Mouse (Mus musculus): ENCODE data around the gene Zfp658.

Zfp658 gene

GRCm38 (mm10) chr7:43562006-43562633, at the start of gene Zfp658:
TSS of gene Zfp658 (plus strand) at chr7:43562256.
- DNase-seq (ENCODE audit: extremely low spot score, low spot score) = peak; percentile 80

DNA sequence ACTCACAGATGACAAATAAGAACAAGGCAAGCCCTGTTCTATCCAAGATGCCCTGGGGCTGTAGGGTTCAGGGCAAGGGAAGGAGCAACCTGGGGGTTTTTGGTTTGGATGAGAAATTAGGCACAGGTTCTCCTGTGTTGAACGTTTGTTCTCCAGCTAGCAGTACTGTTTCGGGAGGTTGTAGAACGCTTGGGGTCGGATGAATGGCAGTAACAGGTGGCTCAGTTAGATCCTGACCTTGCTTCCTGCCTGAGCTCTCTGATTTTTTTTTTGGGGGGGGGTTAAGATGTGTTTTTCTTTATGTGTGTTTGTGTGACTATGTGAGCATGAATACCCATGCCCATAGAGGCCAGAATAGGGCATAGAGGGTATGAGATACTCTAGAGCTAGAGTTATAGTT, 49.5 kb upstream of the Zfp658 start:
- no peak for DNase-seq (ENCODE audit: extremely low spot score, low spot score)

DNA sequence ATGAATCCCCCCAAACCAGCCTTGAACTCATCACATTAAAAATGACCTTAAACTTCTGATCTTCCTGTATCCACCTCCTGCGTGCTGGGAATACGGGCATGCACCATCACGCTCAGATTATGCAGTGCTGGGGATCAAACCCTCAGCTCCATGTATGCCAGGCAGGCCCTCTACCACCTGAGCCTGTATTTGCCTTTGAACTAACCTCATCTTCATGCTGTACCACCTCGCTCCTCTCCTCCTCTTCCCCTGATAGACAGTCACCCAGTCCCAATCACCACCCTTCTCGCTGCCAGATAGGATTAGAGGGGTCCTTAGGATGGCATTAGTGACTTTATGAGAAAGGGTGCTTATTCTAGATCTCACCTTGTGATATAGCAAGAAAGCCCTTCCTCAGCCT, 47.0 kb upstream of the Zfp658 start:
- DNase-seq (ENCODE audit: extremely low spot score, low spot score) = no peak

DNA sequence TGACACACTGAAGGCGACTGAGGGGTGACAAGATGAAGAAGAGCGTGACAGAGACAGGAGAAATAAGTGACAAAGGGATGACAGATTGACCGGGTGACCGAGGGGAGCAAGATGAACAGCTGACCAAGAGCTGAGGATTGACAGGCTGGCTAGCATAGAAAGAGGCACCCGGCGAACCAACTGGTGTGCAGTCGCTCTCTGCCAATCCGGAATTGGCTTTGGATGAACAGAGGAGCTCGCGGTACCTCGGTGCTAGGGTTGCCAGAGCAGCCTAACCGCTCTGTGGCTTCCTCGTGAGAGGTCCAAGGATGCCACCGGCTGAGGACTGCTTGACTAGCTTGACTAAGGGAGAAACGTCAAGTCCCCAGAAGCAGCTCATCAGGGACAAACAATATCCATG, 43.7 kb upstream of the Zfp658 start:
- no peak for DNase-seq (ENCODE audit: extremely low spot score, low spot score)

GRCm38 (mm10) chr7:43522776-43523175, 39.3 kb upstream of the Zfp658 start:
- DNase-seq (ENCODE audit: extremely low spot score, low spot score) = no peak

GRCm38 (mm10) chr7:43525313-43525712, 36.7 kb upstream of the Zfp658 start:
- no peak for DNase-seq (ENCODE audit: extremely low spot score, low spot score)

DNA sequence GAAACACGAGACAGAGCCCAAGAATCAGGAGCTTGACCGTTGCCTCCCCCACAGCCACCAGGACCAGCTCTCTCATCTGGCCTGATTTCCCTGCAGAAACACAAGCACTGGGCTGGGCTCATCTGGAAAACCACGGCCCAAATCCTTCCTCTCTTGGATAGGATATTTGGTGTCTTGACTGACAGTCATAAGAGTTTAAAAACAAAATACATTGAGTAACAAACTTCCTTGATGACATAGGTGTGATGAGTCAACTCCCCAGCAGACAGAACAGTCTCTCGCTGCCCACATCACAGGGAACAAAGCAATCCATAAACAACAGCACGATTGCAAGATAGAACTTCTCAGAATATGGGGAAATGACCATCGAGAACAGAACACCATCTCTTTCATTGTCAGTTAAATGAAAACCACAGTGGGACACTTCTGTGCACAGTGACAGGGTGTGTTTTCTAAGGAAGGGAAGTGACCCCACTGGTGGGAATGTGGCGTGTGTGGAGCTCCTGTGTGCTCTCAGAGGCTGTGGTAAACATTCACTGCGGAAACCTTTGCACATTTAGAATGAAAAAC, 31.8 kb upstream of the Zfp658 start:
- no peak for DNase-seq (ENCODE audit: extremely low spot score, low spot score)

- DNase-seq (ENCODE audit: extremely low spot score, low spot score) = no peak
Observed at GRCm38 (mm10) chr7:43532936-43533505, 29.0 kb upstream of the Zfp658 start.

GRCm38 (mm10) chr7:43538524-43538923, 23.5 kb upstream of the Zfp658 start:
- no peak for DNase-seq (ENCODE audit: extremely low spot score, low spot score)

- no peak for DNase-seq (ENCODE audit: extremely low spot score, low spot score)
Observed at GRCm38 (mm10) chr7:43544225-43544977, 17.7 kb upstream of the Zfp658 start, which contains the start of gene Cd33. TSS of gene Cd33 (minus strand) at chr7:43544428.

GRCm38 (mm10) chr7:43545656-43546545, 16.2 kb upstream of the Zfp658 start:
- DNase-seq (ENCODE audit: extremely low spot score, low spot score) = no peak

DNA sequence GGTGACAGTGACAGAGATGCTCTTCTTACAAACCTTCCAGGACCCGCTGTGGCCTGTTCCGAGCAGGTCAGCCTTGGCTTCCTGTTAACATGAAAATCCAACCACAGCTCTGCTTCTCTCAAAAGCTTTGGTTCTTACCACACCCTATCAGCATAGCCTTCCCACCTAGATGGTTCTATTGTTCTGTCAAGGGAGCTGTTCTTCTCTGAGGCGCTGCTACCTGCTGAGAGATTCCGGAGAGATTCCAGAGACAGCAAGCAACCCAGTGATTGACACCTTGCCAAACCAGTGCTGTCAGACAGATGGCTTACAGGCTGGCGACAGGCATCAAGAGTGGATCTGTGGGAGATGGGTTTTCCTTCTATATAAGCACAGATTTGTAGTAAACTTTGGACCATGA, 14.4 kb upstream of the Zfp658 start:
- no peak for DNase-seq (ENCODE audit: extremely low spot score, low spot score)

GRCm38 (mm10) chr7:43548206-43548605, 13.8 kb upstream of the Zfp658 start:
- no peak for DNase-seq (ENCODE audit: extremely low spot score, low spot score)

- DNase-seq (ENCODE audit: extremely low spot score, low spot score) = no peak
Observed at GRCm38 (mm10) chr7:43553153-43553552, 8.9 kb upstream of the Zfp658 start.

- no peak for DNase-seq (ENCODE audit: extremely low spot score, low spot score)
Observed at GRCm38 (mm10) chr7:43554550-43554949, 7.5 kb upstream of the Zfp658 start.

DNA sequence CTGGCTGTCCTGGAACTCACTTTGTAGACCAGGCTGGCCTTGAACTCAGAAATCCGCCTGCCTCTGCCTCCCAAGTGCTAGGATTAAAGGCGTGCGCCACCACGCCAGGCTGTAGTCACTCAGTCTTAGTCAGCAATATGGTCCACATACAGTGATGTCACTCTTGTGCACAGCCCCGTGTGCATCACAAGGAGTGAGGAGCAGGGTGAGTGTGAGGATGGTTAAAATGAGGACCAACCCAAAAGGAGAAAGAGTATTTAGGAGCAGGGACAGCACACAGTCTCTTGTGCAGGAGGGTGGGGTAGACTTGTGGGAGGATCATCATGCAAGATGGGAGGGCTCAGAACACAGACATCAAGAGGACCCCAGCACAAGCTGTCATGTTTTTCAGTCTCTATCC, 6.7 kb upstream of the Zfp658 start:
- DNase-seq (ENCODE audit: extremely low spot score, low spot score) = no peak

DNA sequence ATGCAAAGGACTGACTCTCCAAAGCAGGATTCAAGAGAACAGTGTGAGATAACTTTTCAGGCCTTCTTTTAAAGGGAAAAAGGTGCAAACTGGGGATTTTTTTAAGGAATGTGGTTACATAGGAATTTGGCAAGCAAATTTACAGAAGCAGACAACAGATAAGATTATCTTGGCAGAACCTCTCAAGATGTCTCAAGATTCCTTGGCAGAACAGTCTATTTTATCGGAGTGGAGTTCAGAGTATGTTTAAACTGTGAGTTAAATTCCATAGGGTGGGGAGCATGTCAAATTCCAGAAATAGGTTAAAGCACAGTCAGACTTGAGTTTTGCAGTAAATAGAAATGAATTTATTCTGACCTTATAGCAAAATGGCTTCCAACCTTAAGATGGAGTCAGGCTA, 5.2 kb upstream of the Zfp658 start:
- DNase-seq (ENCODE audit: extremely low spot score, low spot score) = no peak

- peak; percentile 50 for DNase-seq (ENCODE audit: extremely low spot score, low spot score)
Observed at GRCm38 (mm10) chr7:43562651-43563070, 605 bp downstream of the Zfp658 start.

DNA sequence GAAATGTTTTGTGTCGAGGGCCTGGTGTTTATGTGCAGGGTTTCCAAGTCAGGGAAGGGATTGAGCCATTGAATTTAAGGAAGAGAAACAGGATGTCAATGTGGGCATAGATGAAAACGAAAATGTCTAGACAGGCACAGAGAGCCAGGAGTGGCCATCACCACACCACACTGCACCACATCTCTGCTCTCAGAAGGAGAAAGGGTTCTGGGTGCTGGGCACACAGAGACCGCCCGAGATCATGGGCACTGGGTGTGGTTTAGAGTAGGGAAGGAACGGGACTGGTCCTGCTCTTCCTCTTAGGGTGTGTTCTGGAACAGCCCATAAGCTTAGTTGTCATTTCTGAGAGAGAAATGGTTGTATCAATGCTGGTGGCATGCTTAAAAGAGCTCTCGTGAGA, 1.2 kb downstream of the Zfp658 start:
- no peak for DNase-seq (ENCODE audit: extremely low spot score, low spot score)

GRCm38 (mm10) chr7:43571216-43571615, 9.2 kb downstream of the Zfp658 start:
- no peak for DNase-seq (ENCODE audit: extremely low spot score, low spot score)

- DNase-seq (ENCODE audit: extremely low spot score, low spot score) = peak; percentile 85
Observed at GRCm38 (mm10) chr7:43579440-43580171, 17.6 kb downstream of the Zfp658 start, which contains the start of gene Zfp719. TSS of gene Zfp719 (plus strand) at chr7:43579610.

Data from neural tube, embryonic 10.5 days (tissue).